Mouse (Mus musculus) heart, postnatal 0 days (tissue): ENCODE results near the gene Usp12.

Experiments
- CTCF ChIP-seq: IDR thresholded peaks from 2 replicates; pipeline ENCODE4 v1.5.1; 2016; ENCODE audit warnings: antibody characterized with exemption, control low read depth, low read depth
- EP300 ChIP-seq: IDR thresholded peaks from 2 replicates; pipeline ENCODE4 v1.6.1; 2016; ENCODE audit warnings: antibody characterized with exemption, low read depth

- TF ChIP-seq CTCF: no peak
- TF ChIP-seq EP300: no peak
Observed at GRCm38 (mm10) chr5:146841301-146841700, 46.5 kb upstream of the Usp12 start.
